Mouse (Mus musculus): Measurements from ENCODE around the gene Wdr93. TPM values are rescaled to one million over a fixed set of nuclear protein-coding genes. Genes with fewer than 3 reads are reported as not detected.

The Wdr93 gene
- 0.25 and 0.33 TPM in 2 replicates for polyA plus RNA-seq (2021; fragmentation: Nextera tagmentation)
- long read RNA-seq, experiment 1, partial matches to known transcripts: 0 of 2 reads
- long read RNA-seq, experiment 1, other reads (novel, unspliced or antisense): 2 of 2 reads
- long read RNA-seq, experiment 2: 0 reads

GRCm38 (mm10) chr7:79742659-79743536 is at the start of gene Wdr93, which contains the start of gene Pex11a:
Gene Wdr93 (plus strand): TSS chr7:79743163.
Gene Pex11a (minus strand): TSS chr7:79743131.

GRCm38 (mm10) chr7:79715187-79715981 is 27.6 kb upstream of the Wdr93 start, which contains the start of gene Kif7:
Gene Kif7 (minus strand): TSS chr7:79715720.

GRCm38 (mm10) chr7:79732622-79733021 is 10.3 kb upstream of the Wdr93 start, which contains the start of gene Plin1:
Gene Plin1 (minus strand): TSS chr7:79732903.

GRCm38 (mm10) chr7:79793688-79794087 is 50.7 kb downstream of the Wdr93 start, which contains the start of gene Mesp1:
Gene Mesp1 (minus strand): TSS chr7:79793788.

GRCm38 (mm10) chr7:79810611-79811506 is 67.9 kb downstream of the Wdr93 start, which contains the start of gene Mesp2:
Gene Mesp2 (plus strand): TSS chr7:79810727.

Other genes with a start within 250 kb of the Wdr93 start
- 0.88 and 1.3 TPM in 2 replicates for gene Rhcg, start 125.5 kb upstream of the Wdr93 start, polyA plus RNA-seq (2021; fragmentation: Nextera tagmentation)
- 0.04 and 0.09 TPM in 2 replicates for gene Ticrr, start 83.0 kb upstream of the Wdr93 start, polyA plus RNA-seq (2021; fragmentation: Nextera tagmentation)
- 0.20 and 0.40 TPM in 2 replicates for gene Kif7, start 27.4 kb upstream of the Wdr93 start, polyA plus RNA-seq (2021; fragmentation: Nextera tagmentation)
- gene Plin1, start 10.3 kb upstream of the Wdr93 start, polyA plus RNA-seq (2021; fragmentation: Nextera tagmentation): 0.13 TPM in 1 of 2 replicates, not detected in the other
- gene Pex11a, start within 50 bp of the Wdr93 start, polyA plus RNA-seq (2021; fragmentation: Nextera tagmentation): 14.2 and 15.5 TPM in 2 replicates
- 0.11 and 0.21 TPM in 2 replicates for gene Mesp1, start 50.6 kb downstream of the Wdr93 start, polyA plus RNA-seq (2021; fragmentation: Nextera tagmentation)
- 0.53 and 0.72 TPM in 2 replicates for gene Mesp2, start 67.6 kb downstream of the Wdr93 start, polyA plus RNA-seq (2021; fragmentation: Nextera tagmentation)
- 0.34 and 0.44 TPM in 2 replicates for gene Anpep, start 117.9 kb downstream of the Wdr93 start, polyA plus RNA-seq (2021; fragmentation: Nextera tagmentation)
- 20.3 and 20.9 TPM in 2 replicates for gene Ap3s2, start 177.5 kb downstream of the Wdr93 start, polyA plus RNA-seq (2021; fragmentation: Nextera tagmentation)
- 14.8 and 19.8 TPM in 2 replicates for gene Arpin, start 192.2 kb downstream of the Wdr93 start, polyA plus RNA-seq (2021; fragmentation: Nextera tagmentation)